Mouse (Mus musculus) limb, embryonic 12.5 days (tissue): Measurements from ENCODE around the gene Cbs. TPM values are rescaled to one million over a fixed set of nuclear protein-coding genes. Genes with fewer than 3 reads are reported as not detected.

ENCODE experiments used
- ATAC-seq: fragments of 200-750 bp; cut with Nextera tagmentation; 2 replicates; pipeline ENCODE4 v1.8.0; 2017; ENCODE audit warnings: low read depth, moderate TSS enrichment; ENCODE audit not compliant: insufficient number of reproducible peaks, insufficient read depth, low FRiP score, low TSS enrichment
- H3K27ac ChIP-seq: fragments of 300-500 bp; sonication (generic); 2 replicates; pipeline ENCODE4 v1.5.1; 2016; ENCODE audit warnings: mild to moderate bottlenecking, moderate library complexity
- H3K27me3 ChIP-seq: fragments of 300-500 bp; sonication (generic); 2 replicates; pipeline ENCODE4 v1.6.1; 2016; ENCODE audit warnings: mild to moderate bottlenecking, moderate library complexity
- H3K36me3 ChIP-seq: fragments of 300-500 bp; sonication (generic); 2 replicates; pipeline ENCODE4 v1.6.1; 2016; ENCODE audit warnings: mild to moderate bottlenecking, moderate library complexity
- H3K4me1 ChIP-seq: fragments of 300-500 bp; sonication (generic); replicated peaks from 2 replicates; pipeline ENCODE4 v1.6.1; 2016
- H3K4me2 ChIP-seq: fragments of 300-500 bp; sonication (generic); 2 replicates; pipeline ENCODE4 v1.6.1; 2016; ENCODE audit warnings: mild to moderate bottlenecking, moderate library complexity
- H3K4me3 ChIP-seq: fragments of 300-500 bp; sonication (generic); replicated peaks from 2 replicates; pipeline ENCODE4 v1.5.1; 2016; ENCODE audit warnings: mild to moderate bottlenecking
- H3K9ac ChIP-seq: fragments of 300-500 bp; sonication (generic); replicated peaks from 2 replicates; pipeline ENCODE4 v1.6.1; 2016; ENCODE audit warnings: mild to moderate bottlenecking, moderate library complexity
- H3K9me3 ChIP-seq: fragments of 300-500 bp; sonication (generic); 2 replicates; pipeline ENCODE4 v1.6.1; 2016; ENCODE audit warnings: mild to moderate bottlenecking, moderate library complexity
- WGBS: fragments of 180-500 bp; shearing (Covaris S2); methylation state at CpG from one replicate; pipeline ENCODE4 v1.1.7; 2016; 5-methylcytosine and 5-hydroxymethylcytosine counted together
- polyA plus RNA-seq: library from polyadenylated mRNA; unstranded; fragments of >200 nt; fragmentation: Nextera tagmentation; extraction: Ambion mirVana; gene quantifications from 2 replicates; pipeline ENCODE4 v1.2.1, GENCODE M21; 2016

Cbs gene
- polyA plus RNA-seq, 1 experiment from 2014 or later, result 2.8 TPM

DNA sequence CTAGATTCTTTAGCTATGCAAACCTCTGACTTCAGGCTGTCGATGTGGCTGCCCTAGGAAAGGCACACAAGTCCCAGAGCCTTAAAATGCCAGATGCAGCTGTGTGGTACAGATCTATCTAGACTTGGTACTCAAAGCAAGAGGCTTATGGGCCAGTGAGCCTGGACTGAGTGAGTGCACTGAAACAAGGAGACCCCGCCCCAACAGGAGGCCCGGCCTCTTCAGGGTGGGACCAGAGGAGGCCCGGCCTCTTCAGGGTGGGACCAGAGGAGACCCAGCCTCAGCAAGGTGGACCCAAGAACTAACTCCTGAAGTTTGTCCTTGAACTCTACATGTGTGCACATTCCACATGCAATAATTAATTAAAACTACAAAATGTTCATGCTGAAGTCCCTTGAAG lies 5.9 kb upstream of the Cbs start:
- H3K4me2 ChIP-seq, result no peak overlapping the region
- H3K4me3 ChIP-seq, result no peak overlapping the region
- ATAC-seq, result no peak
- no peaks in the 10 kb centered on the region for H3K9me3 ChIP-seq
- WGBS, result 71% methylated on average over 4 of the region's 4 CpGs
- peaks cover 3% of the 10 kb centered on the region; the same call in 1 of the 2 replicates for H3K27me3 ChIP-seq
- H3K9ac ChIP-seq, result no peak overlapping the region
- no peaks in the 10 kb centered on the region for H3K4me1 ChIP-seq
- H3K27ac ChIP-seq, result no peak overlapping the region
- H3K36me3 ChIP-seq, result peaks cover 24% of the 10 kb centered on the region

DNA sequence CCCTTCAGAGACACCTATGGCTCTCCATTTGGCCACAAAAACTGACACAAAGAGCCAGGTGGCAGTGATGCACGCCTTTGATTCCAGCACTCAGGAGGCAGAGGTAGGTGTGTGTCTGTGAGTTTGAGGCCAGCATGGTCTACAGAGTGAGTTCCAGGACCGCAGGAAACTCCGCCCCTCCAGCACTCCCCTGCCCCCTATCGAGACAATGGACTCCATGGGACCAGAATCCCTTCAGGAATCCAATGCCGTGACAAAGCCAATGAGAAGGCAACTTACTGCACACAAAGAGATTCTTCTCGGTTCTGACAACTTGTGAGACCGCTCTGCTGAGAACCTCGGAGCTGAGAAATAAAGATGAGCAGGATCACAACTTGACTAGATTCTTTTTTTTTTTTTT lies 5.3 kb upstream of the Cbs start:
- Histone ChIP-seq H3K27me3 (peaks cover 9% of the 10 kb centered on the region; the same call in 1 of the 2 replicates), H3K4me1 (no peaks in the 10 kb centered on the region), H3K27ac (no peak overlapping the region), H3K4me2 (no peak overlapping the region), H3K36me3 (peaks cover 18% of the 10 kb centered on the region), H3K9ac (no peak overlapping the region), H3K4me3 (no peak overlapping the region), H3K9me3 (no peaks in the 10 kb centered on the region)
- ATAC-seq, result no peak
- 52% methylated on average over 8 of the region's 8 CpGs for WGBS

DNA sequence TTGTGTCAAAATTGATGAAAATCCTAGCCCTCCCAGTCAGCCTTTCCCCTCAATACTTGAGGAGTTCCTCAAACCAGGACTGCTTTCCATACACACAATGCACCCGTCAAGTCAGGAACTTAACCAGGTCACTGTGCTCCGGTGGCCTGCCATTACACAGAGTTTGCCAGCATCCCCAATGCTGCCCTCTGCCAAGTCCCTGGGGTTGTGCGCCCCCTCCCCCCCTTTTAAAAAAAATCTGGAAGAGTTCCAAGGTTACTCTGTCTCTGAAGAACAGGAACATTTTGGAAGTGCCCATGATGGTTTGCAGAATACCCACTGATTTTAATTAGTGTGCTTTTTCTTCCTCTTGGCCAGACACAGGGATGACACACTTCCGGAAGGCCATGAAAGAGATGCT lies 2.6 kb upstream of the Cbs start:
- no peak overlapping the region for H3K9ac ChIP-seq
- H3K4me3 ChIP-seq, result no peak overlapping the region
- peaks cover 11% of the 10 kb centered on the region; the same call in 1 of the 2 replicates for H3K4me1 ChIP-seq
- H3K9me3 ChIP-seq, result no peaks in the 10 kb centered on the region
- H3K27me3 ChIP-seq, result peaks cover 35% of the 10 kb centered on the region
- no peak overlapping the region for H3K27ac ChIP-seq
- ATAC-seq, result no peak
- WGBS, result 73% methylated on average over 4 of the region's 4 CpGs
- H3K4me2 ChIP-seq, result no peak overlapping the region
- no peaks in the 10 kb centered on the region for H3K36me3 ChIP-seq

DNA sequence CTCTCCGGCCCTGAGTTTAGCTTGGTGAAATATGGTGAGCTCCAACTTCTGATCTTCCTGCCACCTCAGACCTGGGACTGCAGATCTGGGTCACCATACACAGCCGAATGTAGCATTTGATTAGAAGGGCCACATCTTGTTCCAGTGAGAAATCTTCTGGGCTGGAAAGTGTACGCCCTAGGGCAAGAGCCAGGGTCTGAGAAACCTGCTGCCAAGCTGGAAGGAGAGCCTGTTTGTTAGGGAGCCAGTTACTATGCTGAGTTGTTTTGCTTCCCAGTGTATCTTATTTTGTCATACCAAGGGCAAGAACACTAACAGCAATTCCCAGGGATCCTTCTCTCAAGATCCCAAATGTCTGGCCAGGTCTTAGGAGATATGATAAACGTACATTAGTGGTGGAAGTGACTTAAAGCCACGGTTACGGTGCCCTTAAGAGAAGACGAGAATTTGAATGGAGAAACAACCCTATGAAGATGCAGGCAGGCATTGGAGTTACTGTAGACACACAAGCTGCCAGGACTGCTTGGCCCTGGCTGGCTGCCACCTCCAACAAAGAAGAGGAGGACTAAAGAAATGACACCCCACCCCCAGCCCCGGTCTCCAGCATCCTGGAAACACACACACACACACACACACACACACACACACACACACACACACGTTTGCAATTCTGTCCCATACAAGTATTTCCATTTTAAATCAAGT lies 980 bp upstream of the Cbs start:
- no peak overlapping the region for H3K4me3 ChIP-seq
- no peak for ATAC-seq
- peaks cover 41% of the 10 kb centered on the region for H3K27me3 ChIP-seq
- H3K27ac ChIP-seq, result no peak overlapping the region
- H3K9ac ChIP-seq, result no peak overlapping the region
- H3K9me3 ChIP-seq, result no peaks in the 10 kb centered on the region
- H3K4me2 ChIP-seq, result peak overlapping the region; percentile 96
- H3K36me3 ChIP-seq, result no peaks in the 10 kb centered on the region
- peaks cover 11% of the 10 kb centered on the region; the same call in 1 of the 2 replicates for H3K4me1 ChIP-seq
- WGBS, result 62% methylated on average over 9 of the region's 9 CpGs

DNA sequence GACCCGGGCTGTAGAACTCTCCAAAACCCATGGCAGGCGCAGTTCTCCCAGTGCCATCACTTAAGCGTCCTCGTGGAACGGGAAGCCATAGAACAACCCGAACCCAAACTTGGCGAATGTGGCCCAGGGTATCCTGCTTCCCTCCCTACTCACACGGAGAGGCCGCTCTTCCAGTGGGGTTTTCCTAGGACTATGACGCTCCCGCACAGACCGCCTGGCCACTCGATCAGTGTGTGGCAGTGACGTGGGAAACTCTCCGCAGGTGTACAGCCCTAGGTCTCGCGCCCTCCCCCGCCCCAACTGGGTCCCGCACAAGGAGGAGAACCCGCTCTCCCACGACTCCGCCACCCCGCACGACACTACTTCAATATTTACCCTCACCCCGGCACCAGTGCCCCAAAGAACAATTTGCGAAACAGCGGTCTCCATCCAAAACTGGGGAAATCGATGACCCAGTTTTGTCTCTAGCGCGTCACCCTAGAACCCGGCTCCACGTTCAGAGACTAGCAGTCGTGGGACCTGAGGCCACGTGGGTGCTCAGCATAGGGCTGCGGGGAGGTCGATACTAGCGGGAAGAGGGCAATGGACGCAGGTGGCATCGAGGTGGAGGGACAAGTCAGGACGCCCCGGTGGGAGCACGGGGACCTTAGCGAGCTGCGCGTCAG lies 629 bp downstream of the Cbs start:
- Histone ChIP-seq H3K4me1 (peaks cover 11% of the 10 kb centered on the region; the same call in 1 of the 2 replicates), H3K4me3 (peak overlapping the region; percentile 55), H3K36me3 (no peaks in the 10 kb centered on the region), H3K4me2 (peak overlapping the region; percentile 96), H3K27me3 (peaks cover 41% of the 10 kb centered on the region), H3K27ac (no peak overlapping the region), H3K9me3 (no peaks in the 10 kb centered on the region), H3K9ac (peak overlapping the region; percentile 57)
- ATAC-seq, result peak; percentile 35; the same call in 1 of the 2 replicates
- WGBS, result 4% methylated on average over 45 of the region's 45 CpGs

DNA sequence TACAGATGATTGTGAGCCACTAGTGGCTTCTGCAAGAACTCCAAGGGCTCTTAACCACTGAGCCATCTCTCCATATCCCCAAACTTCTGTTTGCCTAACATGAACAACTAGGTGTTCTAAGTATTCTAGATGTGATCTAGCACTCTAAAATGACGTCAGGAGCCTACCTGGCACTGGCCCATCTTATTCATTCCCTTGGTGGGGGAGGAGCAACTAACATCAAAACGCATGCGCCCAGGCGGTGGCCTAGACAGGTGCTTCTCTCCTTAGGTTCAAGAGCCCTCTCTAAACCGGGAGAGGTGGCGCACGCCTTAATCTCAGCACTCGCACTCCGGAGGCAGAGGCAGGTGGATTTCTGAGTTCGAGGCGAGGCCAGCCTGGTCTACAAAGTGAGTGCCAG lies 1.3 kb downstream of the Cbs start:
- Histone ChIP-seq H3K4me2 (peak overlapping the region; percentile 96), H3K36me3 (no peaks in the 10 kb centered on the region), H3K4me3 (peak overlapping the region; percentile 55), H3K27me3 (peaks cover 41% of the 10 kb centered on the region), H3K4me1 (peaks cover 11% of the 10 kb centered on the region; the same call in 1 of the 2 replicates), H3K9me3 (no peaks in the 10 kb centered on the region), H3K9ac (no peak overlapping the region), H3K27ac (no peak overlapping the region)
- WGBS, result 52% methylated on average over 11 of the region's 11 CpGs
- no peak for ATAC-seq

- peaks cover 41% of the 10 kb centered on the region for H3K27me3 ChIP-seq
- H3K4me1 ChIP-seq, result peaks cover 11% of the 10 kb centered on the region; the same call in 1 of the 2 replicates
- H3K4me2 ChIP-seq, result no peak overlapping the region
- H3K36me3 ChIP-seq, result no peaks in the 10 kb centered on the region
- H3K9ac ChIP-seq, result no peak overlapping the region
- H3K4me3 ChIP-seq, result no peak overlapping the region
- no peak overlapping the region for H3K27ac ChIP-seq
- 73% methylated on average over 5 of the region's 5 CpGs for WGBS
- no peak for ATAC-seq
- H3K9me3 ChIP-seq, result no peaks in the 10 kb centered on the region
These were observed 2.1 kb downstream of the Cbs start for GRCm38 (mm10) chr17:31634896-31635295.

DNA sequence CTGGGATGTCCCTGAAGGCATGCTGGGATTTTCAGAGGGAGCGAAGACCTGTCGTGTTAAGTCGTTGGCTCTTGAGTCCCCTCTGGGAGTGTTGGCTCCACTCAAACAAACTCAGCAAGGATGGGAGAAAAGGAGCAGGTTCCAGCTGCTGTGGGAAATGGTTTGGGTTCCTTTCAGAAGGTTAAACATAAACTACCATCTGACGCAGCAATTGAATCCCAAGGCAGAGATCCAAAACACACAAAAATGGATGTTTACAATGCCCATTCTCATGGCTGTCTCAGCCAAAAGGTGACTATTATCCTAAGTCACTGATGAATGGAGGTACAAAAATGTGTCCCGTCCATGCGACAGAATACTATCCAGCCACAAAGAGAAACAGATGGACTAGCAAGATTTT lies 4.0 kb downstream of the Cbs start:
- no peak overlapping the region for H3K27ac ChIP-seq
- no peak overlapping the region for H3K4me2 ChIP-seq
- no peaks in the 10 kb centered on the region for H3K9me3 ChIP-seq
- H3K27me3 ChIP-seq, result peaks cover 38% of the 10 kb centered on the region
- no peak overlapping the region for H3K4me3 ChIP-seq
- no peaks in the 10 kb centered on the region for H3K36me3 ChIP-seq
- H3K4me1 ChIP-seq, result peaks cover 11% of the 10 kb centered on the region; the same call in 1 of the 2 replicates
- H3K9ac ChIP-seq, result no peak overlapping the region
- ATAC-seq, result no peak
- WGBS, result 81% methylated on average over 6 of the region's 6 CpGs

- ATAC-seq, result no peak
- Histone ChIP-seq H3K4me3 (no peak overlapping the region), H3K27ac (no peak overlapping the region), H3K27me3 (peaks cover 21% of the 10 kb centered on the region), H3K4me1 (peaks cover 3% of the 10 kb centered on the region; the same call in 1 of the 2 replicates), H3K36me3 (no peaks in the 10 kb centered on the region), H3K4me2 (no peak overlapping the region), H3K9me3 (no peaks in the 10 kb centered on the region), H3K9ac (no peak overlapping the region)
- WGBS, result 78% methylated on average over 10 of the region's 10 CpGs
These were observed 5.8 kb downstream of the Cbs start for GRCm38 (mm10) chr17:31631081-31631800.

GRCm38 (mm10) chr17:31627961-31628360 lies 9.1 kb downstream of the Cbs start:
- Histone ChIP-seq H3K4me1 (no peaks in the 10 kb centered on the region), H3K27ac (no peak overlapping the region), H3K36me3 (no peaks in the 10 kb centered on the region), H3K9me3 (no peaks in the 10 kb centered on the region), H3K27me3 (no peaks in the 10 kb centered on the region), H3K9ac (no peak overlapping the region), H3K4me2 (no peak overlapping the region), H3K4me3 (no peak overlapping the region)
- 93% methylated on average over 2 of the region's 2 CpGs for WGBS
- ATAC-seq, result no peak

GRCm38 (mm10) chr17:31623101-31623500 lies 13.9 kb downstream of the Cbs start:
- no peak overlapping the region for H3K27ac ChIP-seq
- no peaks in the 10 kb centered on the region for H3K36me3 ChIP-seq
- 89% methylated on average over 4 of the region's 4 CpGs for whole genome bisulfite sequencing
- no peak overlapping the region for H3K9ac ChIP-seq
- no peaks in the 10 kb centered on the region for H3K9me3 ChIP-seq
- no peak for ATAC-seq
- H3K4me1 ChIP-seq, result no peaks in the 10 kb centered on the region
- no peak overlapping the region for H3K4me3 ChIP-seq
- no peak overlapping the region for H3K4me2 ChIP-seq
- no peaks in the 10 kb centered on the region for H3K27me3 ChIP-seq
